Mouse (Mus musculus) spleen, adult 2 months (tissue): ENCODE measurements around the gene Rufy3. TPM values are rescaled to one million over a fixed set of nuclear protein-coding genes. Genes with fewer than 3 reads are reported as not detected.
"Not testable (repeated sequence)": the region's sequence is repeated elsewhere in the genome, so short reads cannot be mapped to it uniquely, and the experiment has no call there.

Source experiments
- DNase-seq, 2 experiments: peaks; one replicate each; pipeline versions ENCODE4 v3.0.0 to v3.0.0-alpha.2; 2012 to 2021; ENCODE audit warnings: low spot score in 2 of 2, low read depth in 1 of 2
- H3K27ac ChIP-seq: fragments of 200-500 bp; 2 replicates; pipeline ENCODE4 v1.5.1; 2012; ENCODE audit warnings: low read length, inconsistent platforms; ENCODE audit not compliant: insufficient read depth
- H3K27me3 ChIP-seq: fragments of 200-500 bp; 2 replicates; pipeline ENCODE4 v1.6.1; 2012; ENCODE audit warnings: mild to moderate bottlenecking, moderate library complexity, low read length, inconsistent platforms; ENCODE audit not compliant: control insufficient read depth, insufficient read depth
- H3K36me3 ChIP-seq: fragments of 200-500 bp; 2 replicates; pipeline ENCODE4 v1.6.1; 2012; ENCODE audit warnings: mild to moderate bottlenecking, low read length, inconsistent platforms; ENCODE audit not compliant: control insufficient read depth, insufficient read depth
- H3K4me1 ChIP-seq: fragments of 200-500 bp; 2 replicates; pipeline ENCODE4 v1.6.1; 2011; ENCODE audit warnings: inconsistent platforms; ENCODE audit not compliant: control insufficient read depth, insufficient read depth, insufficient read length
- H3K4me3 ChIP-seq: fragments of 200-500 bp; 2 replicates; pipeline ENCODE4 v1.5.1; 2011; ENCODE audit warnings: mild to moderate bottlenecking, inconsistent platforms; ENCODE audit not compliant: insufficient read depth, insufficient read length; ENCODE audit errors: extremely low read depth
- CTCF ChIP-seq: fragments of 200-500 bp; IDR thresholded peaks from 2 replicates; pipeline ENCODE4 v1.5.1; 2011; ENCODE audit warnings: mild to moderate bottlenecking, inconsistent platforms; ENCODE audit not compliant: insufficient read depth, insufficient read length, insufficient replicate concordance; ENCODE audit errors: extremely low read depth
- POLR2A ChIP-seq: fragments of 200-500 bp; IDR thresholded peaks from 2 replicates; pipeline ENCODE4 v1.6.1; 2011; ENCODE audit warnings: low read depth, low read length, inconsistent platforms
- WGBS: fragments of 180-500 bp; shearing (Covaris S2); methylation state at CpG from one replicate; pipeline ENCODE4 v1.1.7; 2018; 5-methylcytosine and 5-hydroxymethylcytosine counted together
- polyA plus RNA-seq: library from polyadenylated mRNA; depleted of rRNA; stranded (reverse); fragments of >200 nt; gene quantifications from 2 replicates; pipeline ENCODE4 v1.2.3, GENCODE M21; 2012; rRNA removed

Rufy3 gene
- polyA plus RNA-seq: 3.7 and 4.7 TPM in 2 replicates

DNA sequence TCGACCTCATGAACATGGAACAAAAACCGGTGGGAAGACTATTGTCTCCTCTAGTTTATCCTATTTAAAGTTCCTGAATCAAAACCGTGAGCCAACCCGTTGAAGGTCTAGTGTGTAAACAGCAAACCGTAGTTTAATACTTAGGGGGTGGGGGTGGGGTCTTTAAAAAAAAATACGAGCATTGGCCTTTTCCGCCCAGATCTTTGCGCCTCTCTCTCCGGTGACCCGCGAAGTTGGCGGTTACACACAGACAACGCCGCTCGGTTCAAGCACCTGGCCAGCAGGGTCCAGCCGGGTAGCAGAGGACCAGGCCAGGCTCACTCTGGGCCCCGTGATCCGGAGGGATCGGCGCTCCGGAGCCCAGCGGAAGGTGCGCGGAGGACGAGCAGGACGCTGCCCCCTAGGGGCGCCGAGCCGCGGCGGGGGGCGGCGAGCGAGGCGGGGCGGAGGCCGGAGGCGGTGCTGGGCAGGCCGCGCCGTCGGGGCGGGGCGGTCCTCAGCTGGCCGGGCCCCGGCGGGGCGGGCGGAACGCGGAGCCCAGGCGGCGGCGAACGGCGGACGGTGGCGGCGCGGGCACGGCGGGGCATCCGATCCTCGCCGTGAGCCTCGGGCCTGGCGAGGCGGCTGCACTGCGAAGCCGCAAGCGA is at the start of gene Rufy3:
Rufy3 (plus strand) TSS at position 540 of the 647 bp plus-strand sequence.
- Histone ChIP-seq H3K4me3 (peak within 1 kb of the TSS; percentile 98), H3K4me1 (peaks cover 2% of the 10 kb centered on the region), H3K27me3 (no peaks in the 10 kb centered on the region), H3K27ac (peak within 1 kb of the TSS; percentile 90), H3K36me3 (no peaks in the 10 kb centered on the region)
- TF ChIP-seq CTCF: peak; percentile 28; the same call in 1 of the 2 replicates
- TF ChIP-seq POLR2A: peak; percentile 26; the same call in 1 of the 2 replicates
- 1% methylated on average over 57 of the region's 71 CpGs for WGBS
- peak; percentile 28 to 84 for DNase-seq

DNA sequence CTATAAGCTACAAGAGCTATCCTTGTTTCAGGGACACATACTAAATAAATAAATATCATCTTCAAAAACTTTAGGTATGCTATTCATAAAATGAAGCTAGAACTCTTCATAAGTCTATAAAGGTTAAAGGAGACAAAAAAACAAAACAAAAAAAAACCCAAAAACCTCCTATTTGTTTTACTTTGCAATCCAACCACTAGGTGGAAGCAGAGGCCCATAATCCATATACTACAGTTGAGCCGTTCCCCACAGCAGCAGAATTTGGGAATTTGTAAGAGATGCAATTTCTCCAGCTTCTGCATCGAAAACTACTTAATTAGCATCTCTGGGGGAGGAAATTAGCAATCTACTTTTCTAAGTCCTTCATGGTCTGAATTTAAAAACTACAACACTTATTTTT is 45.6 kb upstream of the Rufy3 start:
- no peaks in the 10 kb centered on the region for H3K4me1 ChIP-seq
- 2% methylated on average over 2 of the region's 2 CpGs for WGBS
- peak in 1 of 2 experiments; percentile 29 for DNase-seq
- no peak overlapping the region for H3K27ac ChIP-seq
- no peaks in the 10 kb centered on the region for H3K27me3 ChIP-seq
- H3K36me3 ChIP-seq: no peaks in the 10 kb centered on the region
- no peak overlapping the region for H3K4me3 ChIP-seq
- TF ChIP-seq POLR2A (no peak), CTCF (no peak)

DNA sequence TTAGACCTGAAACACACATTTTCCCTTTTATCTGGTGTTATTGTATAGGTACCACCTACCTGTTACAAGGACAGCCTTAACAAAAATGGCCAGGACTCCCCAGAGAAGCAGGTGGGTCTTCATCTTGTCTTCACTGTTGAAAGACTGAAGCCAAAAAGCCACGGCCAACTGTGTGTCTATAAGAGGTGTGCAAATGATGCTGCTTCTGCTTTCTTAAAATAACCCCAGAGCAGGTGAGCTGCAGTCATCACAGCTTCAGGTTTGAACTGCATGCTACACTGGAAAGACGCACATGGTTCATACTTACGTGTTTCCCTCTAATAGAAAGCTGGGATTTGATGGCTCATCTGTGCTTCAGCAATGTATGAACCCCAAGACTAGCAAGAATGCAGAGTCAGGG is 37.2 kb upstream of the Rufy3 start, which contains the start of gene Jchain:
Jchain (minus strand) TSS at position 235 of the 400 bp plus-strand sequence.
- no peak for DNase-seq
- Histone ChIP-seq H3K4me3 (no peak within 1 kb of the TSS), H3K27ac (no peak within 1 kb of the TSS), H3K36me3 (no peaks in the 10 kb centered on the region), H3K27me3 (no peaks in the 10 kb centered on the region), H3K4me1 (no peaks in the 10 kb centered on the region)
- WGBS: 80% methylated on average over 3 of the region's 3 CpGs
- no peak for TF ChIP-seq POLR2A
- no peak for TF ChIP-seq CTCF

DNA sequence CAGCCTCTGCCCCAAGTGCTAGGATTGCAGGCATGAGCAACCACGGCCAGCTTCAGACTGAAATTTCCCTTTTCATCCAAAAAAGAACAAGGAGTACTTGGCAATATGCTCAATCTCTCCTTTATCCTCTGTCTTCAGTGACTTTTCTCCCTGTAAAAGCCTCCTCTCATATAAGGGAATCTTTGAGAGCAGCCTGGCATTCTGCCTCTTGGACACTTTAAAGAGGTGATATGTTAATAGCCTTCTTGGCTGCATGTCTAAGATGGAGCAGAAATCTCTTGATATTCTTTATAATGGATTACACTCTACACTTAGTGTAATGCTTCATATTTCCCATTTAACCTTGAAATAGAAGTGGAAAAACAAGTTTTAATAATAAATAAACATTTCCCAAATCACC is 33.9 kb upstream of the Rufy3 start:
- DNase-seq: no peak
- H3K36me3 ChIP-seq: no peaks in the 10 kb centered on the region
- no peak overlapping the region for H3K4me3 ChIP-seq
- no peak for TF ChIP-seq POLR2A
- no peak for TF ChIP-seq CTCF
- 80% methylated on average over 1 of the region's 1 CpGs for WGBS
- H3K27me3 ChIP-seq: no peaks in the 10 kb centered on the region
- H3K27ac ChIP-seq: no peak overlapping the region
- H3K4me1 ChIP-seq: peaks cover 2% of the 10 kb centered on the region; the same call in 1 of the 2 replicates

- no peak for DNase-seq
- Histone ChIP-seq H3K27me3 (no peaks in the 10 kb centered on the region), H3K27ac (no peak overlapping the region), H3K36me3 (no peaks in the 10 kb centered on the region), H3K4me3 (no peak overlapping the region), H3K4me1 (peaks cover 2% of the 10 kb centered on the region; the same call in 1 of the 2 replicates)
- 22% methylated on average over 3 of the region's 3 CpGs for WGBS
- TF ChIP-seq POLR2A (no peak), CTCF (no peak)
Observed at GRCm38 (mm10) chr5:88534697-88535096, 30.1 kb upstream of the Rufy3 start.

GRCm38 (mm10) chr5:88540845-88541244 is 24.0 kb upstream of the Rufy3 start:
- Histone ChIP-seq H3K36me3 (no peaks in the 10 kb centered on the region), H3K4me1 (no peaks in the 10 kb centered on the region), H3K4me3 (no peak overlapping the region), H3K27ac (no peak overlapping the region), H3K27me3 (no peaks in the 10 kb centered on the region)
- no peak for TF ChIP-seq CTCF
- no peak for TF ChIP-seq POLR2A
- no peak for DNase-seq

GRCm38 (mm10) chr5:88542651-88543282 is 22.1 kb upstream of the Rufy3 start:
- 56% methylated on average over 5 of the region's 5 CpGs for WGBS
- DNase-seq: peak in 1 of 2 experiments; percentile 32
- no peak overlapping the region for H3K4me3 ChIP-seq
- H3K36me3 ChIP-seq: no peaks in the 10 kb centered on the region
- TF ChIP-seq POLR2A: no peak
- no peak for TF ChIP-seq CTCF
- H3K27me3 ChIP-seq: no peaks in the 10 kb centered on the region
- no peak overlapping the region for H3K27ac ChIP-seq
- no peaks in the 10 kb centered on the region for H3K4me1 ChIP-seq

GRCm38 (mm10) chr5:88544411-88544810 is 20.4 kb upstream of the Rufy3 start:
- not testable (repeated sequence) for H3K36me3 ChIP-seq, H3K27me3 ChIP-seq, DNase-seq, H3K4me3 ChIP-seq, H3K4me1 ChIP-seq, H3K27ac ChIP-seq
- WGBS: 88% methylated on average over 1 of the region's 1 CpGs
